Mouse (Mus musculus) right cerebral cortex, postnatal 4 days (tissue): ENCODE measurements around the gene Igsf9.
A peak's percentile ranks its signal among the peaks of the same experiment; 100 is the strongest.

Experiments used
- DNase-seq: peaks from one replicate; pipeline ENCODE4 v3.0.0-alpha.2; 2022

Igsf9 gene

GRCm38 (mm10) chr1:172499765-172500441 is 18.3 kb downstream of the Igsf9 start, which contains the start of gene Tagln2:
Gene Tagln2, plus strand, starts transcription at chr1:172500047.
- DNase-seq: peak; percentile 58

GRCm38 (mm10) chr1:172500451-172501370 is 19.1 kb downstream of the Igsf9 start:
- DNase-seq: no peak

GRCm38 (mm10) chr1:172501371-172502144 is 20.0 kb downstream of the Igsf9 start:
- DNase-seq: no peak

GRCm38 (mm10) chr1:172502145-172503110 is 20.8 kb downstream of the Igsf9 start:
- DNase-seq: no peak

GRCm38 (mm10) chr1:172503111-172503997 is 21.8 kb downstream of the Igsf9 start:
- no peak for DNase-seq

- DNase-seq: no peak
Observed at GRCm38 (mm10) chr1:172504756-172505155, 23.2 kb downstream of the Igsf9 start.

- no peak for DNase-seq
Observed at GRCm38 (mm10) chr1:172507001-172507400, 25.4 kb downstream of the Igsf9 start.

GRCm38 (mm10) chr1:172507701-172508100 is 26.1 kb downstream of the Igsf9 start:
- DNase-seq: no peak

GRCm38 (mm10) chr1:172508172-172508571 is 26.6 kb downstream of the Igsf9 start:
- DNase-seq: no peak

GRCm38 (mm10) chr1:172509235-172509634 is 27.6 kb downstream of the Igsf9 start:
- DNase-seq: no peak

GRCm38 (mm10) chr1:172509983-172510382 is 28.4 kb downstream of the Igsf9 start:
- no peak for DNase-seq

GRCm38 (mm10) chr1:172510421-172510972 is 28.9 kb downstream of the Igsf9 start:
- no peak for DNase-seq

- DNase-seq: no peak
Observed at GRCm38 (mm10) chr1:172512962-172513361, 31.4 kb downstream of the Igsf9 start.

- no peak for DNase-seq
Observed at GRCm38 (mm10) chr1:172513525-172514212, 32.1 kb downstream of the Igsf9 start.

GRCm38 (mm10) chr1:172514213-172514529 is 32.6 kb downstream of the Igsf9 start:
- DNase-seq: no peak

GRCm38 (mm10) chr1:172514551-172515268 is 33.1 kb downstream of the Igsf9 start:
- DNase-seq: no peak

GRCm38 (mm10) chr1:172515396-172515795 is 33.8 kb downstream of the Igsf9 start:
- DNase-seq: no peak

GRCm38 (mm10) chr1:172518013-172518412 is 36.4 kb downstream of the Igsf9 start:
- no peak for DNase-seq

- no peak for DNase-seq
Observed at GRCm38 (mm10) chr1:172519644-172520043, 38.1 kb downstream of the Igsf9 start.
